Mouse (Mus musculus) stomach, postnatal 0 days (tissue): Measurements from ENCODE around the gene Zdhhc1. TPM values are rescaled to one million over a fixed set of nuclear protein-coding genes. Genes with fewer than 3 reads are reported as not detected.

Experiments
- ATAC-seq: fragments of 200-750 bp; cut with Nextera tagmentation; 2 replicates; pipeline ENCODE4 v1.8.0; 2017; ENCODE audit not compliant: low FRiP score, low TSS enrichment
- DNase-seq: peaks from one replicate; pipeline ENCODE4 v3.0.0-alpha.2; 2016; ENCODE audit warnings: low spot score
- H3K27ac ChIP-seq: fragments of 300-500 bp; sonication (generic); replicated peaks from 2 replicates; pipeline ENCODE4 v1.5.1; 2014; ENCODE audit warnings: mild to moderate bottlenecking, control low read depth
- H3K27me3 ChIP-seq: fragments of 300-500 bp; sonication (generic); 2 replicates; pipeline ENCODE4 v1.6.1; 2014; ENCODE audit warnings: low read length; ENCODE audit not compliant: control insufficient read depth, insufficient read depth
- H3K36me3 ChIP-seq: fragments of 300-500 bp; sonication (generic); 2 replicates; pipeline ENCODE4 v1.6.1; 2014; ENCODE audit warnings: low read length, mixed read lengths; ENCODE audit not compliant: control insufficient read depth, insufficient read depth
- H3K4me1 ChIP-seq: fragments of 300-500 bp; sonication (generic); replicated peaks from 2 replicates; pipeline ENCODE4 v1.6.1; 2014; ENCODE audit warnings: antibody characterized with exemption; ENCODE audit not compliant: control insufficient read depth, insufficient read depth
- H3K4me2 ChIP-seq: fragments of 300-500 bp; sonication (generic); replicated peaks from 2 replicates; pipeline ENCODE4 v1.6.1; 2014; ENCODE audit warnings: low read depth, mild to moderate bottlenecking, control low read depth, moderate library complexity
- H3K4me3 ChIP-seq: fragments of 300-500 bp; sonication (generic); 2 replicates; pipeline ENCODE4 v1.5.1; 2014; ENCODE audit warnings: low read depth, low read length, control low read depth
- H3K9ac ChIP-seq: fragments of 300-500 bp; sonication (generic); 2 replicates; pipeline ENCODE4 v1.6.1; 2014; ENCODE audit warnings: mild to moderate bottlenecking, low read length, control low read depth, mixed read lengths
- H3K9me3 ChIP-seq: fragments of 300-500 bp; sonication (generic); 2 replicates; pipeline ENCODE4 v1.6.1; 2016; ENCODE audit warnings: low read length; ENCODE audit not compliant: control insufficient read depth
- CTCF ChIP-seq: IDR thresholded peaks from 2 replicates; pipeline ENCODE4 v1.5.1; 2016; ENCODE audit warnings: antibody characterized with exemption, low read depth, mild to moderate bottlenecking, moderate library complexity
- EP300 ChIP-seq: optimal IDR thresholded peaks from 2 replicates; pipeline ENCODE3; 2016; ENCODE audit warnings: antibody characterized with exemption
- WGBS: fragments of 180-500 bp; shearing (Covaris S2); extraction: QIAGEN DNeasy Blood & Tissue Kit; methylation state at CpG from one replicate; pipeline ENCODE4 v1.1.7; 2014; 5-methylcytosine and 5-hydroxymethylcytosine counted together
- polyA plus RNA-seq: library from polyadenylated mRNA; unstranded; fragments of >200 nt; fragmentation: Nextera tagmentation; extraction: Ambion mirVana; gene quantifications from 2 replicates; pipeline ENCODE4 v1.2.1, GENCODE M21; 2015

Zdhhc1 gene
- polyA plus RNA-seq, 1 experiment from 2014 or later: 15.6 TPM

DNA sequence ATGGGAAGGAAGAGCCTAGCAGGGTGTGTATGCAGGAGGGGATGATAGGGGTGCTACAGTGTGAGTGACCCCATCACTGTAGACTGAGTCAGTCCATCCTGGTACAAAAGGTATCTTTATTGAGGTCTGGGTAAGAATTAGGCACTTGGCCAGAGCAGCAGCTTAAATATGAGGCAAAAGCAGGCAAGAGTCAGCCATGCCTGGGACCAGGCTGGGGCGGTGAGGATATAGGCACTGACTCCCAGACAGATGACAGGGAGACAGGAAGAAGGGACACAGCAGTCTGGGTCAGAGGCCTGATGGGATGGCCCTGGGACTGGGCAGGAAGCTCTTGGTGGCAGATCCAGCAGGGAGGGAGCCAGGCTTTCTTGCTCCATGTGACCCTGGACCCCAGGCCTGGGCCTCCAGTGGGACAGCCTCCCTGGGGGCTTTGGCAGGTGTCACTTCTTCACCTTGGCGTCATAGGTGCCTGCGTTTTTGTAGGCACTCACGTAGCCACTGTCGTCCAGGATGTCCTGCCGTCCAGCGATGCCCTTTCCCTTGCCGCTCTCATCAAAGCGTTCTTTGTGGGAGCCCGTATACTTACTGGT, 29.2 kb downstream of the Zdhhc1 start:
- 88% methylated on average over 10 of the region's 10 CpGs for WGBS
- TF ChIP-seq CTCF (no peak), EP300 (no peak)
- ATAC-seq: no peak
- H3K27ac ChIP-seq: 0 out of 2 replicates have a peak overlapping the region, but pooled peaks have one; percentile 18
- DNase-seq: no peak
- no peak overlapping the region for H3K4me2 ChIP-seq
- H3K9ac ChIP-seq: no peak overlapping the region
- H3K27me3 ChIP-seq: no peaks in the 10 kb centered on the region
- H3K36me3 ChIP-seq: peaks cover 4% of the 10 kb centered on the region; the same call in 1 of the 2 replicates
- no peaks in the 10 kb centered on the region for H3K9me3 ChIP-seq
- H3K4me1 ChIP-seq: 0 out of 2 replicates have a peak, but pooled peaks cover 2% of the 10 kb centered on the region
- no peak overlapping the region for H3K4me3 ChIP-seq

DNA sequence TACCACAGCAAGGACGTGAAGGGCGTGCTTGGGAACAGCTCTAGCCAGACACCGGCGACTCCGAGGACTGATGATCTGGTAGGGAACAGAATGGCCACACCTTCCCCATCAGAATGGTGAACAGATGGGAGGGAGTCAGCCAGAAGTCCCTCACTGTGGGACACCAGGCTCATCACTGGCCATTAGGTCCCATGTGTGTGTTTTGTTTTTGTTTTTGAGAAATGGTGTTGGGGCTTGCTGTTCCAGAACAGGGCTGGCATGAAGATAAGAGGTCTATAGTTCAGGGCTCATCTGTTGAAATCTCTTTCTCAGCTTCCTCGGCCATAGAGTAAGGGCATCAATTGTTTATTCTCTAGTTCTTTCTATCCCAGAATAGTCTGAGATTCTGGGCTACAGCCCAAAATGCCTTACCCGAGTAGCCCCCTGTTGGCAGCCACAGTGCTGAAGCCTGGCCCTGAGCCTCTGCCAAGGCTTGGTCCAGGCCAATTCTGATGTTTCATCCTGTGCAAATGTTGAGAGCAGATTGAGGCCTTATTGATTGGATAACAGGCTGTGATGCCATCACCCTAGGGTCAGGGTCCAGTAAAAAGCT, 29.9 kb downstream of the Zdhhc1 start:
- Histone ChIP-seq H3K4me3 (no peak overlapping the region), H3K9ac (no peak overlapping the region), H3K4me1 (0 out of 2 replicates have a peak, but pooled peaks cover 2% of the 10 kb centered on the region), H3K27ac (no peak overlapping the region), H3K9me3 (no peaks in the 10 kb centered on the region), H3K27me3 (no peaks in the 10 kb centered on the region), H3K36me3 (peaks cover 4% of the 10 kb centered on the region; the same call in 1 of the 2 replicates), H3K4me2 (no peak overlapping the region)
- ATAC-seq: no peak
- DNase-seq: no peak
- TF ChIP-seq EP300 (no peak), CTCF (peak; percentile 28)
- WGBS: 63% methylated on average over 7 of the region's 7 CpGs

DNA sequence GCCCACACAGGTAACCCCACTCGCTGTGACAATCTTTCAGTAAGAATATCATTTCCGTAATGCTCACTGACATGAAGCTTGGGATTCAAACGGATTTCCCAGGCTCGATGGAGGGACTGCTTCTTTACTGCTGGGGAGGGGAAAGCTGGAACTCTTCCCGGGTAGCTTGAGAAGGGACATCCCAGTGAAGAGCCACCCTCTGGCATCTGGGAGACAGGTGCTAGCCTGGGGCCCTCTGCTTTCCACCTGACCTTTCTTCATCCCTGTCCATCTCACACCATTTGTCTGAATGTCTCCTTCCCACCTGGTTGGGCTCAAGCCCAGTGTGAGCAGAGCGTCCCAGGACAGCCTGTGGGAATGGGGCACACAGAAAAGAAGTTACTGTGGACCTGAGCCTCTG, 30.5 kb downstream of the Zdhhc1 start:
- Histone ChIP-seq H3K9ac (no peak overlapping the region), H3K36me3 (peaks cover 4% of the 10 kb centered on the region; the same call in 1 of the 2 replicates), H3K4me1 (0 out of 2 replicates have a peak, but pooled peaks cover 2% of the 10 kb centered on the region), H3K27me3 (no peaks in the 10 kb centered on the region), H3K4me2 (no peak overlapping the region), H3K27ac (no peak overlapping the region), H3K4me3 (no peak overlapping the region), H3K9me3 (no peaks in the 10 kb centered on the region)
- WGBS: 80% methylated on average over 6 of the region's 6 CpGs
- TF ChIP-seq EP300: no peak
- TF ChIP-seq CTCF: no peak
- DNase-seq: no peak
- ATAC-seq: no peak

DNA sequence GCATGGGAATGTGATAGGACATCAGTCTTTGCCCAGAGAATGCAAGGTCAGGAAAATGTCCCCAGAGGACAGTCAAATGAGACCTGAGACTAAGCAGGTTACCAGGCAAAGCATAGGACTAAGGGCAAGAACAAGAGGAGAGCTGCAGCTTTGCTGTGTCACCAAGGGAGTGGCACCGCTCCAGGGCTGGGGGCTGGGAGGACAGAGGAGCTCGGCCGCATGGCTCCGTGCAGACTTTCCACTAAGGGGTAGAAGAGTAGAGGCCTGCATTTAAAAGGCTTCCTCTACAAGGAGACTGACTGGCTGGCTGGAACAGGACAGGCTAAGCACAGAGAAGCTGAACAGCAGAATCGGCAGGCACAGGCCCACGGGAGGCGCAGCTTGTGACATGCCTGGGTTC, 32.1 kb downstream of the Zdhhc1 start:
- H3K36me3 ChIP-seq: peaks cover 4% of the 10 kb centered on the region; the same call in 1 of the 2 replicates
- no peak overlapping the region for H3K27ac ChIP-seq
- no peak overlapping the region for H3K9ac ChIP-seq
- no peak overlapping the region for H3K4me3 ChIP-seq
- H3K4me2 ChIP-seq: no peak overlapping the region
- DNase-seq: no peak
- WGBS: 54% methylated on average over 7 of the region's 7 CpGs
- H3K27me3 ChIP-seq: no peaks in the 10 kb centered on the region
- TF ChIP-seq CTCF (no peak), EP300 (no peak)
- H3K4me1 ChIP-seq: no peaks in the 10 kb centered on the region
- no peak for ATAC-seq
- no peaks in the 10 kb centered on the region for H3K9me3 ChIP-seq

DNA sequence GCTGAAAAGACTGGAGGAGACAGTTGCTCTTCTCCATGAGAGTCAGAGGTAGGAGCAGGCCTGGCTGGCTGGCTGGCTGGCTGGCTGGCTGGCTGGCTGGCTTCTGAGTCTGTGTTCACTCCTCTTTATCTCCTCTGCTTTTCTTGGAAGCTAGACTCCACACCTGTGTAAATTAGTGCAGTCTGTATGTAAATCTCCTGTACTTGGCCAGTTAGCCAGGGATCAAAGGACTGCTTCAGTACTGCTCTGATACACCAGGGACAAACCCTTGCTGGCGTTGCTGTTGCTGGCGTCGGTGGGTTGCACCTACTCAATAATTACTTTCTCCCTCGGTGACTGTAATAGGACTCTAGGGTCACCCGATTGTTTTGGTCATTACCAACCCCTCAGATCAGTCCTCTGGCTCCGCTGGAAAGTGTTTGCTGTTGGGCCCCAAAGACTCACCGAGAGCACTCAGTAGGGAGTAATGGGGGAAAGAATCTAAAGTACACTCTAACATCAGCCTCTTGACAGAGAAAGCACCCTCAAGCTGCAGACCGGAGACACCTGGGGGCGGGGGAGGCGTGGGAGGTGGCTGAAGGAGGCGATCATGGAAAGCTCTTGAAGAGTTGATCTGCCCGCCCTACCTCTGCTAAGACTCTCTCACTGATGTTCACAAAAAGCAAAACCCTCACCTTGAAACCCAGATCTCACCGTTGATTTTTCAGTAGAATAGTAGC, 35.5 kb downstream of the Zdhhc1 start:
- DNase-seq (peak; percentile 42), ATAC-seq (peak; percentile 74)
- Histone ChIP-seq H3K4me2 (no peak overlapping the region), H3K9ac (no peak overlapping the region), H3K9me3 (no peaks in the 10 kb centered on the region), H3K4me1 (no peaks in the 10 kb centered on the region), H3K27me3 (no peaks in the 10 kb centered on the region), H3K27ac (no peak overlapping the region; the same call in 1 of the 2 replicates), H3K36me3 (no peaks in the 10 kb centered on the region), H3K4me3 (no peak overlapping the region)
- WGBS: 52% methylated on average over 13 of the region's 13 CpGs
- TF ChIP-seq CTCF (no peak), EP300 (no peak)
